Mouse (Mus musculus) ZHBTc4 (cell line): Measurements from ENCODE around the gene Alkbh5.

Experiments
- DNase-seq: peaks from one replicate; pipeline ENCODE4 v3.0.0-alpha.2; 2011; ENCODE audit warnings: low read depth, low spot score

The Alkbh5 gene

DNA sequence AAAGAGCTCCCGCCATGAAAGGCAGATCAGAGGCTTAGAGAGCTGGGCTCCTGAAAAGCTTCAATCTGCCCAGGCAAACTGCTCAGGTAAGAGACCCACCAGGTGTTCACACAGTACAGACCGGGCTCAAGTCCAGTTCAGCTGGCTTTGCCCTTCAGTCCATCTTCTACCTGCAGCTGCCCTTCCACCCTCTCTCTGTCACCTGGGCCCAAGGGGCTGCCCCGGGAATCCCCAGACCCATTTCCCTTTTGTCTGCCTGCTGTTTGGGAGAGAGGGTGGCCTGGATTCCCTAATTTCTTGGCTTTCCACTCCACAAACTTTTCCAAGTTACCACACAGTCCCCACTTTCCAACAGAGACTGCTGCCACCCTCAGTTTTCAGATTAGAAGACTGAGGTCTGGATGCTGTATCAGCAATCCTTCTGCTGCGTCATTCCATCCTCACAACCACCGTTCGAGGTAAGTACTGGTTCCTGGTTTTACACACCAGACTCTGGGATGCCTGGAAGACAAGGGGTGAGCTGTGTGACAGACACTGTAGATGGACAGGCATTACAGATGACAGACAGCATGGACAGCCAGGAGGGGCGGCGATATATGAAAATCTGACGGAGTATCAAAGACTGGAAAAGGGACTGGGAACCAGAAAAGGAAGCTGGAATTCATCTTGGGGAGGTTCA is at the start of gene Alkbh5:
TSS of gene Alkbh5 (plus strand) at position 202 of the 679 bp plus-strand sequence.
- DNase-seq: peak; percentile 38

DNA sequence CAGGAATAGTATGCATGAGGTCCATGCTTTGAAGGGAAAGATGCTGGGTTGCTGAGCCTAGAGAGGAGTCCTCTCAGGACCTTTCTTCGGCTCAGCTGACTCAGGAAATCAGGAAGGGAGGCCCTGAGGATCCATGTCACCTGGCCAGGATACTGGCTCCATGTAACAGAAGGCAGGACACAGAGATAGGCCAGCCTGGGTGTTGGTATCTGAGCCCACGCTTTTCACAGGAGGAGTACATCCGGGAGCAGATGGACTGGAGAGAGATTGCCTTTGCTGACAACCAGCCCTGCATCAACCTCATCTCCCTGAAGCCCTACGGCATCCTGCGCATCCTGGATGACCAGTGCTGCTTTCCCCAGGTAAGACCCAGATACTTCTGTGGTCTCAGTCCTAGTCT is 43.5 kb upstream of the Alkbh5 start:
- no peak for DNase-seq

DNA sequence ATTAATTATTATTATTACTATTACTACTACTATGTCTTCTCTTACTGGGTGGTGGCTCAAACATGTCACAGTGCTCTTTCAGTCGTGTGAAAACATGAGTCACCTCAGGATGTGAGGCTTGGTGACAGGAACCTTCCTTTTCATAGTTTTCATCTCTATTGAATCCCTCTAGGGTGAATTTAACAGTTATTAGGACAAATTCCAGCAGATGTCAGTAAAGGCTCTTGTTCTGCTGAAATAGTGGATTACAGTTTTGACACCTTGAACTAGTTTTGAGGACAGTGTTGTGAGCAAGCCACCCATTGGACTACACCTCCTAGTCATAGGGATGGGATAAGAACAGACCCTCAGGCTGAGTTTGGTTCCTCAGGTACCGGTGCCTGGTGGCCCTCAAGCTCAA is 40.5 kb upstream of the Alkbh5 start:
- DNase-seq: no peak

DNA sequence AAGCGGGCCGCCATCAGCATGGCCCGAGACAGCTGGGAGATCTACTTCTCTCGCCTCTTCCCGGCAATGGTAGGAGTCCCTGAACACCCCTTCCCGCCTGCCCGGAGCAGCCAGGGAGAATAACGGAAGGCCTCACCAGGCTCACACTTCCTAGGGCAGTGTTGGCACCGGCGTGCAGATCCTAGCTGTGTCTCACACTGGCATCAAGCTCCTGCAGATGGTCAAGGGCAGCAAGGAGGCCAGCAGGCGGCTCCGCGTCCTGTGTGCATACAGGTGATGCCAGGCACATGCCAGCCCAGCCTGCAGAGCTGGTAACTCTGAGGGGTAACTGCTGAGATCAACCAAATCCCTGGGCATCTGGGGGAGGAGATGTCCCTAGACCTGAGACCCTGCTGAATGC is 28.9 kb upstream of the Alkbh5 start:
- no peak for DNase-seq

DNA sequence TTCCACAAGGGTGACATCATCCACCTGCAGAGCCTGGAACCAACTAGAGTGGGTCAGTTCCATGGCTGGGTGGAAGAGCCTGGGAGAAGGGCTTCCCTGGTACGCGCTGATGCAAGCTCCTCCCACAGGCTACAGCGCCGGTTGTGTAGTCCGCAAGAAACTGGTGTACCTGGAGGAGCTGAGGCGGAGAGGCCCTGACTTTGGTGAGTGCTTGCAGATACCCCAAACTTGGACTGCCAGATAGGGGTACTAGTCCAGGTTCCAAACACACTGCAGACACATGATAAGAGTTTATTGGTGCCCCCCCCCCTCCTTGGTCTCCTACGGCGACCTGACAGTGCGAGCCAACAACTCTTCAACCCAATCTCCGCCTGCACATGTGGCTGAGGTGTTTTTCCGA is 27.2 kb upstream of the Alkbh5 start:
- DNase-seq: peak; percentile 51

DNA sequence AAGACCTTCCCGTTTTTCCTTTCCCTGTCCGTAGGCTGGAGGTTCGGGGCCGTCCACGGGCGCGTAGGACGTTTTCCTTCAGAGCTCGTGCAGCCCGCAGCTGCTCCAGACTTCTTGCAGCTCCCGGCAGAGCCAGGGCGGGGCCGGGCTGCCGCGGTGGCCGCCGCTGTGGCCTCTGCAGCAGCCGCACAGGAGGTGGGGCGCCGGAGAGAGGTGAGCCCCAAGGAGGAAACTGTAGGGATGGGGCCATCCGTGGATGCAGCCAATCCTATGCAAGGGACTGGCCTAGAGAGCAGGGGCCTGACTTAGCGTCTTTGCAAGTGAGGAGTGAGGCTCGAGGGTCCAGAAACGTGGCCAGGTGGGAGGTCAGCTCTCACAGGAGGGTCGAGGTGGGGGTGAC is 26.7 kb upstream of the Alkbh5 start:
- DNase-seq: peak; percentile 41

DNA sequence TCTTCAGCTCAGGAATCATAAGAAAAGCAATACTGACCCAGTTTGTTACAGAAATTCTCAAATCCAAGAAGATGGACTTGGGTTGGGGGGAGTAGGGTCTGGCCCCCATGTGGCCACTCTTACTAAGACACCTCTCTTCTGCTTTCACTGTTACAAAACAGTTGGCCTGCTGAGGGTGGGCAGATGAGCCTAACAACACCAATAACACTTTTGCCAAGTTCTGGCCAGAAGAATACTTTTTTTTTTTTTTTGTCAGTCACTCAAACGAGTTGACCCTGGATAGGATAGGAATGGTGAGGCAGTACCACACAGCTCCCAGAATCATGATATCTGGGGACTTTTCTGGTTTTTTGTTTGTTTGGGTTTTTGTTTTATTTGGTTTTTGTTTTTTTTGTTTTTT is 24.3 kb upstream of the Alkbh5 start:
- DNase-seq: no peak

DNA sequence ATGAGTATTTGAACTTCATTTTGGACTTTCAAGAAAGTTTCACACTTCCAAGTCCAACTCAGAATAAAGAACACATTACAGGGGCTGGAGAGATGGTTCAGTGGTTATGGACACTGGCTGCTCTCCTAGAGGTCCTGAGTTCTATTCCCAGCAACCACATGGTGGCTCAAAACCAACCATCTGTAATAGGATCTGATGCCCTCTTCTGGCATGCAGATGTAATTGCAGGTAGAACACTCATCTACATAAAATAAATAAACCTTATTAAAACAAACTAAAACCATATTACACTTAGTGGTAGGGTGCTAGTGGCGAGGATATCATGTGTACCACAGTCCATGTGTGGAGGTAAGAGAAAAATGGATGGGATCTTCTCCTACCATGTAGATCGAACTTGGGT is 23.7 kb upstream of the Alkbh5 start:
- DNase-seq: peak; percentile 44

DNA sequence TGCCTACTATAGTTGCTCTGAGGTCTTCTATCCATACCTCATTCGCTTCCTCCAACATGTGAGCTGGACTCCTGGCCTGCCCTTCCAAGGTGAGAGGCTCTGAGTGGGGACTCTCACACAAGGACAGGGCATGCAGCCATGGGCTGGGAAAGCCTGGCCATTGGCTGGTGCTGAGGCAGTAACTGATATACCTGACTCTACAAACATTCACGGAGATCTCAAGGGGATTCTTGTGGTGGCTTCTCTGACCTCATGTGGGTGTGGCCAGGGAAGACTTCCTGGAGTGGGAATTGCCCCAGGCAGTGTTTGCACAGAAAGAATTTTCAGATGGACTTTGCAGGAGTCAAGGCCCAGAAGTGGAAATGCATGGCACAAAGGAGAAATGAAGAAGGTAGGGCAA is 21.2 kb upstream of the Alkbh5 start:
- peak; percentile 67 for DNase-seq

DNA sequence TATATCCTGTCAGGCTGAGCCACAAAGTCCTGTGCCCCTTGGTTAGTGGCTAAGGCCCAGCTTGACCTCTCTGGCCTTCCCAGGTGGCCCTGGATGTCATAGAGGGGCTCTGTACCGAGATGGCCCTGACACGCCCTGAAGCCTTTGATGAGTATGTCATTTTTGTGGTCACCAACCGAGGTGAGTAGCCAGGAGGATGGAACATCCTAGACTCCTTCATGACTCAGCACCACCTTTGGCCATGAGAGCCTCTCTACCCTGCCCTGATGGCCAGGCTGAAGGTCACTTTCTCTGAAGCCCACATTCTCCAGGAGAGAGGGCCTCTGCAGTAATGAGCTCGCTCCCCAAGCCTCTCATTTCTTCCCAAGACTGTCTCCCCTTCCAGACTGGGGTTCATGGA is 17.9 kb upstream of the Alkbh5 start:
- DNase-seq: no peak

DNA sequence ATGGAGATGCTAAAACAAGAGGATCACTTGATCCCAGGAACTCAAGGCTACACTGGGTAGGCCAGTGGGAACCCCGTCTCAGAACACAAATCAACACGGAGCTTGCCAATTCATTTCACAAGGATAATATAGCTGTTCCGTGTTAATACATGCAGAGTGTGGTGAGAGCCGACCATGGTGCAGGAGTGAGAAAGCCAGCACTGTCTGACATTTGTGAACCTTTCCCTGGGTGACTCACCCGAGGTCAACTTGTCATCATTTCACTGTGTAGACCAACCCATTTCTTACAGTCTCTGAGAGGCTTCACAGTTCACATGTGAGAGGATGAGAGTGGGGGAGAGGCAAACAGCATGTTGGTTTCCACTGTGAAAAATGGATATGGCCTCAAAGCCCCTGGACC is 14.2 kb upstream of the Alkbh5 start:
- no peak for DNase-seq

DNA sequence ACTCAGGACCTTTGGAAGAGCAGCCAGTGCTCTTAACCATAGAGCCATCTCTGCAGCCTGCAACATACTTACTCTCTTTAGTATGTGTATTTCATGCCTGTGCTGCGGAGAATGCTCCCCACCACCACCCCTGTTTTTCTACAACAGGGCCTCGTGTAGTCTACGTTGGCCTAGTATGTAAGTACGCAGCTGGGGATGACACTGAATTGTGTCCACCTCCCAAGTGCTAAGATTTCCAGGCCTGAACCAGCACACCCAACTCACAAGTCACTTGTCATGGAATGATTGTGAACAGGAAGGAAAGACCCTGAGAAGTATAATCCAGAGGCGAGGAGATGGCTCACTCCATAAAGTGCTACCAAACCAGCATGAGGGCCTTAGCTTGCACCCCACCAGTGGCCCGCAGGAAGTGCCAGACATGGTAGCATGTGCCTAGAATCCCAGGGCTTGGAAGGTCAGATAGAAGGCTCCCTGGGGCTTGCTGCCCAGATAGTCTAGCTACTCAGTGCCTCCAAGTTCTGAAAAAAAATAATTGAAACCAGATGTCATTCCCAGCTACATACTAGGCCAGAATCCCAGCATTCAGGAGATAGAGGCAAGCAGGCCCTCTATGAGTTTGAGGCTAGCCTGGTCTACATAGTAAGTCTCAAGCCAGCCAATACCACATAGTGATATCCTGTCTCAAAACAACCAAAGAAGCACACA is 13.4 kb upstream of the Alkbh5 start:
- DNase-seq: no peak

DNA sequence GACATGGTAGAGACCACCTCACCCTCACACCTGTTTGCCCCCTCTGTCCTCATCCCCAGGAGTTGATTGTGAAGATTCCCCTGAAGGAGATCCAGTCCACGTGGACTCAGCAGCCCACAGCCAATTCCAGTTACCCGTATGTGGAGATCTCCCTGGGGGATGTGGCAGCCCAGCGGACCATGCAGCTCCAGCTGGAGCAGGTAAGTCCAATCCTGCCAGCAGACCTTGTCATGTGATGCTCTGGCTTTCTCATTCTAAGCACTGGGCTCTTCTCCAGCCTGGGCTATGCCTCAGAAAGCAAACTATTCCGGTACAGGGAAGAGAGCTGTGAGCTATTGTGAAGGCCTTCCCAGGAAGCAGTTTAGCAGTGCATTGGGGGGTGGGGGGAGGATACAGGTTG is 9.7 kb upstream of the Alkbh5 start:
- DNase-seq: peak; percentile 73

DNA sequence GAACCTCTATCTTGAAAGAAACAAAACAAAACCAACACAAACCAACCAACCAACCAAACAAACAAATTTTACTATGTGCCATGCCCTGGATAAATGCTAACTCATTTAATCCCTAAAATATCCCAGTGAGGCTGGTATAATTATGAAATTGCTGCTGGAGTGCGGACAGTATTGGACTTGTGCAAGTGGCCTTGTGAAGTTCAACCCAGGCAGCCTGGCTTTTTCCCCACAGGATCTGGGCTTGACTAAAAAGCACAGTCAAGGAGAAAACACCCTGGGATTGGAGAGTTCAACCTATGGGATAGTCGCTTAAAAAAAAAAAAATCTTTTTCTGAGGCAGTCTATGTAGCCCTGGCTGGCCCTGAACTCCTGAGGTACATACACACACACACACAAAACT is 505 bp upstream of the Alkbh5 start:
- no peak for DNase-seq

DNA sequence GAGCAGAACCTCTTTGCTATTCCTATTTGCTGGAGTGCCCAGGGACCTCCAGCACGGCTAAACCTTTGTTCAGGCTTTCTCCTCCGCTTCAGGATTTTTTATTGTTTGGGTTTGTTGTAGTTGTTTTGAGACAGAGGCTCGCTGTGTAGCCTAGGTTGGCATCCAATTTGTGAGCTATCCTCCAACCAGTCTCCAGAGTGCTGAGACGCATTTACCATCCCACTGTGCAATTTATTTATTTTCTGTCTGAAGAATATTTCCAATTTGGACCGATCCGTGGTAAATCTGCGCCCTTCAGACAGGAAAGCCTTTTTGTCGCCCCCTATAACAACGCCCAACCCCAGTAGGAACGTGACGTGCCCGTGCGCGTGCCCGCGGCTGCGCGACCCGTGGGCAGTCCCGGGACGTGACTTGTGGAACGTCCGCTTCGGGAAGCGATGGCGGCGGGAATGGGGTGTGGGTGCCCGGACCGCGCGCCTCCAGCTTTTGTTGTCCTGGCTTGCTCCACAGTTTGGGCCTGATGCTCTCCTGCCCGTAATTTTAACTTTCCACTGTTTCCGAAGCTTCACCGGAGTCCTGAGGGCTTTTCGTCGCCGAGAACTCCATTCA is 782 bp downstream of the Alkbh5 start:
- DNase-seq: peak; percentile 92

DNA sequence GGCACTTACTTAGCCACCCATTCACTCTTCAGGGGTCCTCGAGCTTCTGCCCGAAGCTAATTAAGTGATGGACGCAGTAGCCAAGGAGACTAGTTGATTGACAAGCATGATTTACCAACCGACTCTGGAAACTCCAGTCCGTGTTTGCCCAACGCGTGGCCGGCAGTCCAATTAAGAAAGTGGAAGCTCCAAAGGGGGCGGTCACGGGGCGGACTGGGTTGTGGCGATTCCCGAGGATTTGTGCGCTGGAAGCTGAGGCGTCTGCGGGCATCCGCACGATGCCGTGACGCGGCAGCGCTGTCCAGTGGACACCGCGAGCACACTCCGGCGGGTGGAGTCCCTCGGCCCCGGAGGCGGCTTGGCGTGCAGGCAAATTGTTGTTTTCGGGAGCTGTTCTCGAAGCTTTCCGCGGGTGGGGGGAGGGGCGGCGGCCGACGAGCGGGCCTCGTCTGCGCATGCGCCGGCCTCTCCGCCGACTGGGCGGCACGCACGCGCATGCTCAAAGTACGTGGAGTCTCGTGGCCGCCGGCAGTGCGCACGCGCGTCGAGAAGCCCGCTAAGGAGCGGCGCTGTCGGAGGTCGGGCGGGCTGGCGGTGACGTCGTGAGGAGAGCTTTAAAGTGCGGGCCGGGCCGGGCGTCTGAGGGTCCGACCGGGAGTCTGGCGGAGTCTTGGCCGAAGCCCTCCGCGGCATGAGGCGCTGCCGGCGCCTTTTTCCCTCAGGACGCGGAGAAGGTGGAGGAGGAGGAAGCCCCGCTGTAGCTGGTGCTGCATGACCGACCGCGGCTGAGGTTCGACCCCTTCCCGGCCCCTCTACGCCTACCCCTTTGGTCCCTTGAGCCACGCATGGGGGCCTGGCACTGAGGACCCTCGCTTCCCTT is 1.5 kb downstream of the Alkbh5 start:
- peak; percentile 98 for DNase-seq

DNA sequence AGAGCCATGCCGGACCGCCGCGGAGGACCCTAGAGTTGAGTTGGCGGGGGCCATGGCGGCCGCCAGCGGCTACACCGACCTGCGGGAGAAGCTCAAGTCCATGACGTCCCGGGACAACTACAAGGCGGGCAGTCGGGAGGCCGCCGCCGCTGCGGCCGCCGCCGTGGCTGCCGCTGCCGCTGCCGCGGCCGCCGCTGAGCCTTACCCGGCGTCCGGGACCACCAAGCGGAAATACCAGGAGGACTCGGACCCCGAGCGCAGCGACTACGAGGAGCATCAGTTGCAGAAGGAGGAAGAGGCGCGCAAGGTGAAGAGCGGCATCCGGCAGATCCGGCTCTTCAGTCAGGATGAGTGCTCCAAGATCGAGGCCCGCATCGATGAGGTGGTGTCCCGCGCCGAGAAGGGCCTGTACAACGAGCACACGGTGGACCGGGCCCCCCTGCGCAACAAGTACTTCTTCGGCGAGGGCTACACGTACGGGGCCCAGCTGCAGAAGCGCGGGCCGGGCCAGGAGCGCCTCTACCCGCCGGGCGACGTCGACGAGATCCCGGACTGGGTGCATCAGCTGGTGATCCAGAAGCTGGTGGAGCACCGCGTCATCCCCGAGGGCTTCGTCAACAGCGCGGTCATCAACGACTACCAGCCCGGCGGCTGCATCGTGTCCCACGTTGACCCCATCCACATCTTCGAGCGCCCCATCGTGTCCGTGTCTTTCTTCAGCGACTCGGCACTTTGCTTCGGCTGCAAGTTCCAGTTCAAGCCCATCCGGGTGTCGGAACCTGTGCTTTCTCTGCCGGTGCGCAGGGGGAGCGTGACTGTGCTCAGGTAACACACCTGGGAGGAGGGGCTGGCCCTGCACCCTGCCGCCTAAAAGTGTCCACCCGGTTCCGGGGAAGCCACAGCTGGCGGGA is 2.4 kb downstream of the Alkbh5 start:
- DNase-seq: peak; percentile 50

DNA sequence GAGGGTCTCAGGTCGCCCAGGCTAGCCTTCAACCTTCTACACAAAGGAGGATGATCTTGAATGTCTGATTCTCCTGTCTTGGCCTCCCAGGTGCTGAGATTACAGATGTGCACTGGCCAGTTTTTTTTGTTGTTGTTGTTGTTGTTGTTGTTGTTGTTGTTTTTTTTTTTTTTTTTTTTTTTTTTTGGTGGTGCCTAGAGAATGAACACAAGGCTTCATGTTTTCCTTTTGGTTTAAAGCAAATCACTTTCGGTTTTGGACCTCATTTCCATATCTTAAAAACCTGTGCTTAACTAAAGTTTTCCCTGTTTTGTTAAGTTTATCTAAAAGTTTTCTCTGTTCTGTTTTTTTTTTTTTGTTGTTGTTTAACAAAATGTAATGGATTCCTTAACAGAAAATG is 3.4 kb downstream of the Alkbh5 start:
- DNase-seq: no peak

DNA sequence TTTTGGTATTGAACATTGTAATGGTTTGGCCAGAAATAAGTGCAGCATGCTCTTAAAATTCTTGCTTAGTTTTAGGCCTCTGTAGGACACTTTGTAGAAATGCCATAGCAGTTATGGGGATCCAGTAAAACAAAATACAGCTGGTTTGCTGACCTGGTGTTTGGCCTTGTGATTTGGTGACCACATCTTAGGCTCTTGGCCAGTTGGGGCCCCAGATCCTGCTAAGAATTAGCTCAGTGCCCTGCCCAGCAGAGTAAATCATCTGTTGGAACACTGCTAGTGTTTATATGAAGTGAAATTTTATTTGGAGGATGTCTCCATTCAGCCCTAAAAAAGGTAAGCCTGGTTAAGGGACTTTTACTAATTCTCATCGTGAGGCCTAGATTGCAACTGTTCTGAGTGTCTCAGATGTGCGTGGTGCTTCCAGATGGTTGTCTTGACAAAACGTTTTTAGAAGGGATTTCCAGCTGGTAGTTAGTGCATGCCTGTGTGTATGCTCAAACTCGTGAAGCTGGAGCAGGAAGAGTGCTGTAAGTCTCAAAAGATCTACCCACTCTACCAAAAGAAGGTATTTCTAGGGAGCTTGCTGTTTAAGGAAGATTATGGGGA is 3.9 kb downstream of the Alkbh5 start:
- no peak for DNase-seq

DNA sequence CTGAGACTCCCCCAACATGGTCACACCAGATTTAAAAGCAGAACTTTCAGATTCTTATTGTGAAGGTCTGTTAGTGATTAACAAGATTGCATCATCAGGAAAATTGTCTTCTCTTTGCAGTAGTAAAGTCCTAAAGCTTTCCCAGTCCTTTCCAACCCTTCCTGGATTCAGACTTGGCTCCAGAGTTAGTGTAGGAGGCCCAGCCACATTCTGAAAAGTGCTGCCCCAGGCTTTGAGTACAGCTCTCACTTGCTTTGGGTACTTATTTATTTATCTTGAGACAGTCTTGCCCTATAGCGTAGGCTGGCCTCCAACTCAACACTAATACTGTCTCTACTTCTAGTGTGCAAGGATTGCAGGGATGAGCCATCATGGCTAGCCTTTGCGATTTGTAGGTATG is 4.6 kb downstream of the Alkbh5 start:
- DNase-seq: no peak

DNA sequence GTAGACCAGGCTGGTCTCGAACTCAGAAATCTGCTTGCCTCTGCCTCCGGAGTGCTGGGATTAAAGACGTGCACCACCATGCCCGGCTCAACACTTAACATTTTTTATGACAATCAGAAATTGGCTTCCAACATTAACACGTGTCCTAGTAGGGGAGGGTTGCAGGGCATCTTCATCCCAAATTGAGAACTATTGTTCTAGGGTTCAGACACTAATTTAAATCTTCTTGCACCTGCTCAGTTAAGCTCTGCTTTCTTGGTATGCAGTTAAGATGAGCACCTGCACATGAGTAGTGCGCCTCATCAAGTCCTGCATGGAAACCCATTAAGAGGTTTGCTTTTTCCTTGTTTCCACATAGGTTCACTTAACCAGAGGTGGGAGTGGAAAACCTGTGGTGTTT is 5.7 kb downstream of the Alkbh5 start:
- DNase-seq: no peak
